Mouse (Mus musculus) adrenal gland, postnatal 10 days (tissue): ENCODE measurements around the gene Tspear. TPM values are rescaled to one million over a fixed set of nuclear protein-coding genes. Genes with fewer than 3 reads are reported as not detected.
A peak's percentile ranks its signal among the peaks of the same experiment; 100 is the strongest.
"Not testable (repeated sequence)": the region's sequence is repeated elsewhere in the genome, so short reads cannot be mapped to it uniquely, and the experiment has no call there.

Source experiments
- DNase-seq: peaks from one replicate; pipeline ENCODE4 v3.0.0; 2021; ENCODE audit warnings: mixed read lengths
- total RNA-seq, 2 experiments: library from RNA; stranded (reverse); gene quantifications; 2 replicates each; pipeline ENCODE4 v1.2.3; 2021

Tspear gene
- total RNA-seq, 2 experiments from 2014 or later, result 0.27 to 0.64 TPM

DNA sequence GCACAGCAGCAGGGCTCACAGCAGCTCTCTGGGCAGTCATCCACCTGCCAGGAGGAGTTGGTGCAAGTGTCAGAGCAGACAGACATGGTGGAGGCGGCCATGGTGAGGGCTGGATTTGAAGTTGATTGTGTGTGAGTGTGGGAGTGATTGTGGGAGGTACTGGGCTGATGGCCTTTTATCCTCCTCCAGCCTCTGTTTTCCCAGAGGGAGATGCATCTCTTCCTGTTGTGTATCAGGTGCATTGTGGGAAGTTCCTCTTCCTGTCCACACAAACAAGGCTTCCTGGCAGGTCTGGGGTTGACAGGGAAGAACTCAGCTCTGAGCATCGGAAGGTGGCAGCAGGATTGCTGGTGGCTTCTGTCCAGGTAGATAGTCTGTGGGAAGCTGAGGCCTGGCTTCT, 108.6 kb downstream of the Tspear start, which contains the start of gene Gm9639:
TSS of gene Gm9639 (minus strand) at position 101 of the 400 bp plus-strand sequence.
- DNase-seq, result no peak

DNA sequence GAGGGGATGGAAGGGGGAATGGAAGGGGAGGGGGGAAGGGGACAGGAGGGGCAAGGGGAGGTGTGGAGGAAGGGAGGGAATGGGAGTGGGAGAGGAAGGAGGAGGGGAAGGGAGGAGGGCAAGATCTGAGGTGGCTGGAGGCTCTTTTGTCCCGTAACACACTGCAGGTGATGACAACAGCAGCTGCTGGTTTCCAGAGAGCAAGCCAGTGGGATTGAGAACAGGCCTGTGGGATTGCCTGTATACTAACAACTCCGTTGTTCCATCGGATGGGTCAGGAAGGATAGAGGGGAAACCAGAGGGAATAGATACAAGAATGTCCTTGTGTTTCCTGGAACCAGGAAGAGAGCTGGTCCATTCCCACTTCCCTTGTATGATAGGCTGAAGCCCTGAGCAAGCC, 111.3 kb downstream of the Tspear start:
- DNase-seq, result no peak

DNA sequence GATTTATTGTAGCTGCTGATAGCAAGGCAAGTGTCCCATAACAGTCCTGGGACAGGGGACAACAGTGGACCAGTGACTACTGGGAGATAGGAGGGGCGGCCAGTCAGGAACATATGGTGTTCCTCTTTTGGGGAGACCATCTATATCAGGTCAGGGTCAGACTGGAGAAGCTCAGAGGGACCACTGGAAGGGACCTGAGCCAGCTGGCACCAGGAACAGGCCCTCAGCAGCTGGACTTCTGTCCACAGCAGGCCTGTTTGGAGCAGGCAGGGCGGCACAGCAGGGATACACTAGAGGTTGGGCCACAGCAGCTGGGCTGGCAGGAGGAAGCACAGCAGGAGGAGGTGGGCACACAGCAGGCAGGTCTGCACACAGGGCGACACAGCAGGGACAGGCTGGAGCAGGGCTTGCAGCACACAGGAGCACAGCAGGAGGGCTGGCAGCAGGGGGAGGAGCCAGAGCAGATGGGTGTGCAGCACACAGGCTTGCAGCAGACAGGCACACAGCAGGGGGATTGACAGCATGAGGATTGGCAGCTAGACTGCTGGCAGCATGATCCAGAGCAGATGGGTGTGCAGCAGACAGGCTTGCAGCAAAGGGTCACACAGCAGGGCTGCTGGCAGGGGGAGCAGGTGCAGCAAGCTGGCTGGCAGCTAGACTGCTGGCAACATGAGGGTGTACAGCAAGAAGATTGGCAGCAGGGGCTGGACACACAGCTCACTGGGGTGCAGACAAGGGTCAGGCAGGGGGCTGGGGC, 112.0 kb downstream of the Tspear start:
- not testable (repeated sequence) for DNase-seq

DNA sequence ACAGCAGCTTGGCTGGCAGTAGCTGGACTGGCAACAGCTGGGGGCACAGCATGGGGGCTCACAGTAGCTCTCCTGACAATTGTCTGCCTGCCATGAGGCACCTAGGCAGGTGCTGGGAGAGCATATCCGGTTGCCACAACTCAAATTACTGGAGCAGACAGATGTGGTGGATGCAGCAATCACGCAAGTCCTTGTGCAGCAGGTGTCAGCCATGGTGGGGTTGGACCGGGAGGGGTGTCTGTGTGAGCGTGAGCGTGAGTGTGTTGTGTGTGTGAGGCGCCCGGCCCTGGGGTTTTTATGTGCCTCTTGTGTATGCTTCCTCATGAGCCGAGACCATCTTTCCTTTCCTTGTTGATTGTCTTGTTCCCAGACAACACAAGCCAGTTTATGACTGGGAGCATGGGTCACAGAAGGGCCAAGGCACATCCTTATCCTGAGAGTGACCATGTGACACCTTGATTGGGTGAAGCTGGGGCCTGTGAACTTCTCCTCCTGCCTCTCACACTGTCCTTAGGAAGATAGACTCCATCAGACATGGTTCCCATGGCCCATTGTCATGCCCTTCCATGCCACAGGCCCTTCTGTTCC, 112.6 kb downstream of the Tspear start, which contains the start of gene Gm19668:
TSS of gene Gm19668 (minus strand) at position 213 of the 588 bp plus-strand sequence.
- no peak for DNase-seq

DNA sequence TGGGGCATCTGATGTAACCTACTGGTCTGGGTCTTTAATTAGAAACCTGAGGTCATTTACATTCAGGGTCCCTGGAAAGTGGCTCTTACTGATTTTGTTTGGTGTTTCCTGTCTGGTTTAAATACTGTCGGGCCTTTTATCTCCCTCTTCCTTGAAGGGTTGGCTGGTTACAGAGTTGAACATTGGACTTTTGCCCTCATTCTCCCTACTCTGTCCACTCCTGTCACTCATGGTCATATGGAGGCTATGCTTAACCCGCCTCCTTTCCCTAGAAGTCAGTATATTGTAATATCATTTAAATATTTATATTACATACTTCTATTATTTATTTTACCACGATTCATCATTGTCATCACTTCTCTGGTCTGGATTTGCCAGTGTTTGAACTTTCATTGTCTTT, 117.7 kb downstream of the Tspear start:
- no peak for DNase-seq

DNA sequence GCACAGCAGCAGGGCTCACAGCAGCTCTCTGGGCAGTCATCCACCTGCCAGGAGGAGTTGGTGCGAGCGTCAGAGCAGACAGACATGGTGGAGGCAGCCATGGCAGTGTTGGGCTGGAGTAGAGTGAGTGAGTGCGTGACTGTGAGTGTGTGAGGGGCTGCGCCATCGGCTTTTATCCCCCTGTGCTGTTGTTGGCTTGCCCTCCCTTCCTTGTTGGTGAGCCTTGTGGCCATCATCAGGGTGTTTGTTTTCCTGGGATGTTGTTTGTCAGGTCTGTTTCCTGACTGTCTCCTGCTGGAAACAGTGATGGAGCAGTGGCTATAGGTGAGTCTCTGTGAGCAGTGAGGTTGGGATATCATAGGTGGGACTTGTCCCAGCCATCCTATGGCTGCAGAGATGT, 125.4 kb downstream of the Tspear start, which contains the start of gene Gm9507:
TSS of gene Gm9507 (minus strand) at position 101 of the 400 bp plus-strand sequence.
- no peak for DNase-seq

DNA sequence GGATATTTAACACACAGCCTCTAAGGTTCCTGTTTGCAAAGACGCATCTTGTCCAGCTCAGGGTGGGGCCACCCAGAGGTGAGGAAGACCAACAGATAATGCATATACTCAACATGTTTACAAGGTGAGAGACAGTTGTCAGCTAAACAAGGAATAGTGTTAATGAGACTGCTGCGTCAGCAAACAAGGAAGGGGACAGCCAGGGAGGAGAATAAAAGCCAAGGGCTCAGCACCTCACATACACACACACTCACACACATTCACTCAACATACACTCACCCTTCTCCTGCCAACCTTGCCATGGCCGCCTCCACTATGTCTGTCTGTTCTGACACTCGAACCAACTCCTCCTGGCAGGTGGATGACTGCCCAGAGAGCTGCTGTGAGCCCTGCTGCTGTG, 128.0 kb downstream of the Tspear start, which contains the start of gene Gm2696:
TSS of gene Gm2696 (plus strand) at position 301 of the 400 bp plus-strand sequence.
- DNase-seq, result no peak

DNA sequence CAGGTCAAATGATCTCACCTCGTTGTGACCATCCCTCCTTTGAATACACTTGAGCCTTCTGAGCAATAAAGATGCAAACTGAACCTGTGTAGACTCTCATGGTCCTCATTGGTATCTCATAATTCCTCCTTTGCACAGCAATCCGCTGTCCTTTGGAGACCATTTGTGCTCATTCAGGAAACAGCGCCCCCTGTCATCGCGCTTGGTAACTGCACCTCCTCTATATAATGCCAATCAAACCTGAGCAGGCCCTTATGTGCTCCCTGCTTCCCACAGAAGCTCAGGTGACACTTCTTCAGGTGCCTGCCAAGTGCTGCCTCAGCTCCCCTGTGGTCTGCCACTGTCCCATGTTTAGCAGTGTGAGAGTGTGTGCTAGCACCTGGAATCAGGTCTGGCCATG, 129.1 kb downstream of the Tspear start:
- DNase-seq, result peak; percentile 34

DNA sequence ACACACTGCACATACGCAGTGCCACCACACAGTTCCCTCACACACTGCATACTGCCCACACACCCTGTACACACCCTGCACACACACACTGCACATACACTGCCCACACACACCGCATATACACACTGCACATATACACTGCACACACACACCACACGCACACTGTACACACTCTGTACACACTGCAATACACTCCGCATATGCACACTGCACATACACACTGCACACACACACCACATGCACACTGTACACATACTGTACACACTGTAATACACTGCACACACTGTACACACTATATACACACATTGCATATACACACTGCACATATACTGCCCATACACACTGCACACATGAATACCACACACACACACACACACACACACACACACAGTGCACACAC, 132.2 kb downstream of the Tspear start:
- no peak for DNase-seq

DNA sequence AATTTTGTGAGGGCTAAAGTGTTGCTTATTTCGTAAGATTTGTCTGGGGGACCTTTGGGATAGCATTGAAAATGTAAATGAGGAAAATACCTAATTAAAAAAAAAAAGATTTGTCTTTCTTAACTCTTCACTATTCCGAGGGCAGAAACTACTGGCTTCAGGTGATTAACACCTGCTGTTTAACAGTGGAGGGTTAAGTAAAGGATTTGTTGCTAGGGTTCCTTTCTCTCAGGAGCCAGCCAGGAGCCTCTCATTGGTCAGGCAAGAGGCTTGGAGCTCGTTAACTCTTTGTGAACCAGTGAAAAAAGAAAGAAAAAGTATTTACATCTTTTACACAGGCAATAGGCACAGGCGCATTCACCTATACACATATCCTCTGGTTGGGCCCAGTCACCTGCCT, 132.8 kb downstream of the Tspear start:
- no peak for DNase-seq

DNA sequence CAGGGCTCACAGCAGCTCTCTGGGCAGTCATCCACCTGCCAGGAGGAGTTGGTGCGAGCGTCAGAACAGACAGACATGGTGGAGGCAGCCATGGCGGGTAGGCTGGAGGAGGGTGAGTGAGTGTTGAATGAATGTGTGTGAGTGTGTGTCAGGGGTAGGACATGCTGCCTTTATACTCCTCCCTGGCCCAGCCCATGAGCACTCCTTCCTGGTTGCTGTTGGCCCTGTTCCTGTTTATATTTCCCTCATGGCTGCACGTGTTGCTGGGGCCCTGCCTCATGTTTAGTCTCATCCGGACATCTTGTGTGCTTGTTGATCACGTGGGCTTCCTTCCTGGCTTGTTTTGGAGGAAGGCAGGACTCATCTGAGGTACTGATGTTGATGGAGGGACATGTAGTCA, 140.6 kb downstream of the Tspear start, which contains the start of gene Krtap10-4:
TSS of gene Krtap10-4 (minus strand) at position 145 of the 400 bp plus-strand sequence.
- DNase-seq, result no peak

DNA sequence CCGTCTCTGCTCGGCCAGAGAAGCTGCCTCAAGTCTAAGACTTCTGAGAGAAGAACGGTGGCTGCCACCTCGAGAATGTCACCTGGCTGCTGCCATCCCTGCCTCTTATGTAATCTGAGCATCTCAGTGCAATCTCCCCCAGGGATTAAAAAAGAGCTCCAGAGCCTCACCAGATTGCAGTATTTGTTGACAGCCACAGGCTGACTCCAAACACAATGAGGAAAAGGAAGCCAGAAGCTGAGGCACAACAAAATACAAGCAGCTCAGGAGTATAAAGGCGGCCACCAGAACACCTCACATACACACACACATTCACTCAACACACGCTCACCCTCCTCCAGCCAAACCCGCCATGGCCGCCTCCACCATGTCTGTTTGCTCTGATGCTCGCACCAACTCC, 149.3 kb downstream of the Tspear start, which contains the start of gene Krtap10-10:
TSS of gene Krtap10-10 (plus strand) at position 301 of the 400 bp plus-strand sequence.
- DNase-seq, result no peak

DNA sequence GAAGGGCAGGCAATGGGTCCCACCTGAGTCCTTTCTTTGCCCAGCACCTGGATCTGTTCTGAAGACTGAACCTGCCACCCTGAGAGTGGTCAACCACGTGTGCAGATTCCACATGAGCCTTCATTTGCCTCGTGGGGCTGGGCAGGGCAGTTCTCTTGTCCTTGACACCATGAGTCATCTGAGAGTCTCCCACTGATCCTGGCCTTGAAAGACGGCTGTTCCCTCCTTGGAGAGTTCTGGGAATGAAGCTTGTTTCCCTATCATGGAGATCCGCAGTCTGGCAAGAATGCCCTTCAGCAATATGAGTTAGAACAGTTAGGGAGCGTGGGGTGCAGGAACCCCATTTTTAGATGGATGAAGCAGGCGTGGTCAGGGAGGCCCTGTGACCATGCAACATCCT, 152.6 kb downstream of the Tspear start:
- DNase-seq, result no peak

DNA sequence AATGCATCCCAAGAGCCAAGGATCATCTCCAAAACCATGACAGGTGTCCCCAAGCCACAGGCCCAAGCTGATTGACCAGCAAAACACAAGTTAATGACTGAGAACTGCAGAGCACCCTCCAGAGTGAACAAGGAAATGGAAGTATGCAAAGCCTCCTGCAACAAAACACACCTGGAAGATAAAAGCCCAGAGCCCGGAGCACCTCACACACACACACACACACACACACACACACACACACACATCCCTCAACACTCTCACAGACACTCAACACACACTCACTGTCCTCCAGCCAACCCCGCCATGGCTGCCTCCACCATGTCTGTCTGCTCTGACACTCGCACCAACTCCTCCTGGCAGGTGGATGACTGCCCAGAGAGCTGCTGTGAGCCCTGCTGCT, 160.1 kb downstream of the Tspear start, which contains the start of gene Gm36176:
TSS of gene Gm36176 (plus strand) at position 301 of the 400 bp plus-strand sequence.
- DNase-seq, result no peak

DNA sequence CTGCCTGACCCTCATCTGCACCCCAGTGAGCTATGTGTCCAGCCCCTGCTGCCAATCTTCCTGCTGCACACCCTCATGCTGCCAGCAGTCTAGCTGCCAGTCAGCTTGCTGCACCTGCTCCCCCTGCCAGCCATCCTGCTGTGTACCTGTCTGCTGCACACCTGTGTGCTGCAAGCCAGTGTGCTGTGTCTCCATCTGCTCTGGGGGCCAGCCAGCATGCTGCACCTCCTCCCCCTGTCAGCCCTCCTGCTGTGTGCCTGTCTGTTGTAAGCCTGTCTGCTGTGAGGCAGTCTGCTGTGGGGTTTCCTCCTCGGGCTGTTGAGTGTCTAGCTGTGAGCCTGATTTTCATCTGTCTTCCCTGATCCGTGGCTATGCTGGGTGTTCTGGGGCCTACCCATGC, 160.6 kb downstream of the Tspear start:
- no peak for DNase-seq

DNA sequence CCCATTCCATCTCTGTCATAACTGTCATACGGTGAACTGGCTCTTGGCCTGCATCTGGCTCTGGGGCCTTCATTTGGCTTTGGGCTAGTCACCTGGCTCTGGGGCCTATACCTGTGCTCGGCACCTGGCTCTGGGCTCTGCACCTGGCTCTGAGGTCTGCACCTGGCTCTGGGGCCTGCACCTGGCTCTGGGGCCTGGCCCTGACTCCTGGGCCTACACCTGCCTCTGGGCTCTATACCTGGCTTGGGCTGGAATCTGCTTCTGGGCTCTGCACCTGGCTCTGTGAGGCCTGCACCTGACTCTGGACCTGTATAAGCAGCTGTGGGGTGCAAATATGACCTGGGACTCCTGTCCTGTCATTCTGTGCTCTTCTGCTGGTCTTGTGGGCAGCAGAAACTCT, 161.2 kb downstream of the Tspear start:
- no peak for DNase-seq

DNA sequence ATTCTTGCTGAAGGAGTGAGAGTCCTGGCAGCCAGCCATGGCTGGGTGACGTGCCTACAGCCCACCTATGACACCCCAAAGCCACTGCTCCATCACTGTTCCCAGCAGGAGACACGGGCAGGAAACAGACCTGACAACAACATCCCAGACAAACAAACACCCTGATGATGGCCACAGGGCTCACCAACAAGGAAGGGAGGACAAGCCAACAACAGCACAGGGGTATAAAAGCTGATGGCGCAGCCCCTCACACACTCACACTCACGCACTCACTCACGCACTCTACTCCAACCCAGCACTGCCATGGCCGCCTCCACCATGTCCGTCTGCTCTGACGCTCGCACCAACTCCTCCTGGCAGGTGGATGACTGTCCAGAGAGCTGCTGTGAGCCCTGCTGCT, 166.2 kb downstream of the Tspear start, which contains the start of gene Gm10318:
TSS of gene Gm10318 (plus strand) at position 301 of the 400 bp plus-strand sequence.
- no peak for DNase-seq

DNA sequence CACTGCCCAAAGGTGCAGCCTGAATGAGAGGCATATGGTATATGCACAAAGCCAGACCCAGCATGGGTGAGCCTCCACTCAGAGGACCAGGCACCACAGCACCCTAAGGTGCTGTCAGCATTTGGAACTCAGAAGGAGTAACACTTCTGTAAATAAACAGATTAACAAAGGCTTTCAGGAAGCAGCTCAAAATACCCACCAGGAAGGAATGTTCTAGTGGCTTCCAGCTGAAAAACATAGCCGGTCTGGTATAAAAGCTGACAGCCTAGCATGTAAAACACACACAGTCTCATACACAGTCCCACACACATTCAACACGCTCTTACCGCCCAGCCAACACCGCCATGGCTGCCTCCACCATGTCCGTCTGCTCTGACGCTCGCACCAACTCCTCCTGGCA, 175.3 kb downstream of the Tspear start, which contains the start of gene Gm3285:
TSS of gene Gm3285 (plus strand) at position 301 of the 400 bp plus-strand sequence.
- no peak for DNase-seq

DNA sequence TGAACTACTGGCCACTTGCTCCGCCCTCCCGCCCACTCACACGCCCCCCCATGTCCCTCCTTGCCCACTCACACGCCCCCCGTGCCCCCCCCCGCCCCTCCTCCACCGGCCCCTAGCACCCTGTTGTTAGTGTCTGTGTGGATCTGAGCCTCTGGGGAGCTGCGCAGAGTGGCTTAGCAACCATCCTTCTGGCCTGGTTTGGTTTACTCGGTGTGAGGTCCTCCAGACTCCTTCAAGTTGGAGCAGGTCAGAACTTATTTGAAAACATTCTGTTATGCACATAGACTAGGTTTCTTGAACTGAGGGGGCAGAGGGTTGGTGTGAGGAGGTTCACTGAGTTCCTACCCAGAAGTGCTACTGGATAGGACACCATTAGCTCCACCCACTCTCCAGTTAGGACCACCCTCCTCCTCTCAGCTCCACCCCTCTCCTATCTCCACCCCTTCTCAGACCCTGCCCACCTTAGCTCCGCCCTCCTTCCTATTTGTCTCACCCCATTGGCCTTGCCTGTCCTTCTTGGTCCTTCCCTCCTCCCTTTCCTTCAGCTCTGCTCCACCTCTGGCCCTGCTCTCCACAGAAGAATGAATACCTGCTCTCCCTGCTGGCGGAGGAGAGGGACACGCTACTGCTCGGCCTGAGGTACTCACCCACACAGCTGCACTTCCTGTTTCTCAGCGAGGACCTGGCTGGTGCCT, 177.8 kb downstream of the Tspear start:
- peak; percentile 32 for DNase-seq

DNA sequence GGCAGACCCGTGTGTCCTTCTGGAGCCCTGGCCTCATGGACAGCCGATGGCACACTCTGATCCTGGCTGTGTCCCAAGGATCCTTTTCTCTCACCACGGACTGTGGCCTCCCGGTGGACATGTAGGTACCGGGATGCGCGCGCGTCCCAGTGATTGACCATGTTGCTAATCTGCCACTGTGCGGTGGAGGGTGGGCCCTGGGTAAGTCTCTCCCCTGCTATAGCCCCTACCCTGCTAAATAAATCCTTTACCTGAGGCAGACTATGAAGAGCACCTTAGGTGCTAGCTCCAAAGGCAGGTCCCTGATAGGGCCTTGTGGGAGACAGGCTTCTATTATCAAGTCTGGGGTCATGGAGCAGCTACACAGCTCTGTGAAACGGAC, 178.4 kb downstream of the Tspear start:
- DNase-seq, result peak; percentile 26

DNA sequence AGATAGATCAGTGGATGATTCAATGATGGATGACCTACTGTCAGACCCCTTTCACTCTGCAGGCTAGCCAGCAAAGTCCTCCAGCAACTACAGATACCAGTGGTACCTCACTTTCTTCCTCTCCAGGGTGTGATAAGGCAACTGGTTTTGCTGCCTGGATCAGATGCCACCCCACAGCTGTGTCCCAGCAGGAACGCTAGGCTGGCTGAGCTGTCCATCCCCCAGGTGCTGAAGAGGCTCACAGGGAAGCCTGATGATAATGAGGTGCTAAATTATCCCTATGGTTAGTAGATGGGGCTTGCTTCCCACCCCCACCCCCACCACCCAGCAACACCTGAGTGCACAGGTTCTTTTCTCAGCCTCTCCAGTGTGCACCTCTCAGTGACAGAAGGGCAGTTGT, 181.2 kb downstream of the Tspear start:
- peak; percentile 18 for DNase-seq

DNA sequence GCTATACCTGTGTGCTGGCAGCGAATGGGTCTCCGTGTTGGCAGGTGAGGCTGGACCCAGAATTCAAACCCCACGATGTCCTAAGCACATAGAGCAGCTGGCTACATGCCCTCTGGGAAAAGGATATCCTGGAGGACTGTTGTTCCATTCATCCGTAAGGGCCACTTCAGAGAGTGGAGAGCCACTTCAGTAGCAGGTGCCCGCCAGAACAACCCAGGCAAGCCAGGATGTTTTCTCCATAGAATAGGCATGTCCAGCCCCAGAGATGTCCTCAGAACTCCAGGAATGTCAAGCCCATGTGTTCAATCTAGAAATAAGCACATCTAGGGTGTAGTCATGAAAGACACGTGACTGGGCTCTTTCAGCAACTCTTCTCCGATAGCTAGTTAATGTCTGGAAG, 183.3 kb downstream of the Tspear start:
- DNase-seq, result no peak

DNA sequence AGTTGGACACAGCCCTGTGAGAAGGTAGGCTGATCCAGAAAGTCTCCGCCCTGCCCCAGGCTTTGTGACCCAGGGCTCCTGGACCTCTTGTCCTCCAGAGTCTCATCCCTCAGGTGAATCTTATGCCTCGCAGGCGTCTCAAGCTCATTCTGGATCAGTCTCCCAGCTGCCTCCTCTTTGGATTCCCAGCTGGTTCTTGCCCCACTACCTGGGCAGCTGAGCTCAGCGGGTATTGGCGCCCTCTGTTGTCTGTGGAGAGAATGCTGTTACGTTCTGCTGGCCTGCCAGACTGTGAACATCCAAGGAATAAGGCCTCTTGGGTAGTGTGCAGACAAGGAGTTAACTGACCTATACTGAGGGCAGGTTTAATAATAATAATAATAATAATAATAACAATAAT, 192.6 kb downstream of the Tspear start:
- DNase-seq, result peak; percentile 58
